Mouse (Mus musculus) left cerebral cortex, postnatal 36 days (tissue): ENCODE results near the gene Rai1. TPM values are rescaled to one million over a fixed set of nuclear protein-coding genes. Genes with fewer than 3 reads are reported as not detected.

Experiments
- DNase-seq, 2 experiments: peaks; one replicate each; pipeline ENCODE4 v3.0.0; 2021 to 2022; ENCODE audit warnings: low spot score in 2 of 2, mixed read lengths in 1 of 2
- intact Hi-C: fragments of 180-260 bp; cut with DNase I; formaldehyde crosslinking; loops from one replicate; pipeline ENCODE4 v1.15.1; 2025
- total RNA-seq, 2 experiments: library from RNA; stranded (reverse); gene quantifications; 2 replicates each; pipeline ENCODE4 v1.2.3; 2021

Gene Rai1
- total RNA-seq, 2 experiments from 2014 or later = 57.3 to 73.4 TPM

- intact Hi-C loops = no loop called here
- DNase-seq = no peak
These were observed 47.5 kb downstream of the Rai1 start for GRCm38 (mm10) chr11:60152339-60152738.

GRCm38 (mm10) chr11:60153936-60154335, 49.1 kb downstream of the Rai1 start:
- intact Hi-C loops = no loop called here
- no peak for DNase-seq

- intact Hi-C loops = no loop called here
- DNase-seq = no peak
These were observed 50.9 kb downstream of the Rai1 start for GRCm38 (mm10) chr11:60155690-60156089.

- no peak for DNase-seq
- intact Hi-C loops = no loop called here
These were observed 53.5 kb downstream of the Rai1 start for GRCm38 (mm10) chr11:60158271-60158670.

- DNase-seq = no peak
- intact Hi-C loops = no loop called here
These were observed 55.1 kb downstream of the Rai1 start for GRCm38 (mm10) chr11:60159955-60160354.

GRCm38 (mm10) chr11:60160454-60161114, 55.8 kb downstream of the Rai1 start:
- intact Hi-C loops = no loop called here
- no peak for DNase-seq

GRCm38 (mm10) chr11:60161146-60161874, 56.5 kb downstream of the Rai1 start:
- intact Hi-C loops = no loop called here
- DNase-seq = no peak

GRCm38 (mm10) chr11:60162547-60162946, 57.7 kb downstream of the Rai1 start:
- intact Hi-C loops = no loop called here
- no peak for DNase-seq

- intact Hi-C loops = no loop called here
- no peak for DNase-seq
These were observed 58.5 kb downstream of the Rai1 start for GRCm38 (mm10) chr11:60163362-60163761.

GRCm38 (mm10) chr11:60164450-60164849, 59.6 kb downstream of the Rai1 start:
- intact Hi-C loops = no loop called here
- no peak for DNase-seq

GRCm38 (mm10) chr11:60165076-60165475, 60.3 kb downstream of the Rai1 start:
- no peak for DNase-seq
- intact Hi-C loops = no loop called here

GRCm38 (mm10) chr11:60168780-60169179, 64.0 kb downstream of the Rai1 start:
- intact Hi-C loops = no loop called here
- DNase-seq = no peak

GRCm38 (mm10) chr11:60172074-60172473, 67.3 kb downstream of the Rai1 start:
- intact Hi-C loops = no loop called here
- DNase-seq = no peak

- intact Hi-C loops = loop anchor here (2.0 kb wide), 2 partner anchors 33 to 59 kb away; no protein-coding TSS in a partner anchor
- DNase-seq = no peak
These were observed 68.9 kb downstream of the Rai1 start for GRCm38 (mm10) chr11:60173606-60174184.

- intact Hi-C loops = loop anchor here (1.0 to 2.0 kb wide), 3 partner anchors 35 to 70 kb away; partner anchors contain the start of gene Rai1
These were observed 70.8 kb downstream of the Rai1 start for GRCm38 (mm10) chr11:60175371-60176181.

GRCm38 (mm10) chr11:60176182-60176974, 71.6 kb downstream of the Rai1 start:
- intact Hi-C loops = loop anchor here (1.0 kb wide), 1 partner anchor 71 kb away; the partner anchor contains the start of gene Rai1
- DNase-seq = peak; percentile 77 to 85

More at GRCm38 (mm10) chr11:60175371-60176181, 70.8 kb downstream of the Rai1 start:
- peak; percentile 82 to 89 for DNase-seq

- peak; percentile 69 for DNase-seq
- intact Hi-C loops = loop anchor here (1.0 kb wide), 1 partner anchor 72 kb away; the partner anchor contains the start of gene Rai1
These were observed 72.3 kb downstream of the Rai1 start for GRCm38 (mm10) chr11:60176975-60177657.

GRCm38 (mm10) chr11:60178005-60178404, 73.2 kb downstream of the Rai1 start:
- DNase-seq = no peak
- intact Hi-C loops = no loop called here
